Mouse (Mus musculus) CH12.LX (cell line): ENCODE measurements around the gene Chpf. TPM values are rescaled to one million over a fixed set of nuclear protein-coding genes. Genes with fewer than 3 reads are reported as not detected.

Experiments
- DNase-seq: peaks from one replicate; pipeline ENCODE4 v3.0.0-alpha.2; 2013; ENCODE audit errors: extremely low read depth
- H3K27ac ChIP-seq: 2 replicates; pipeline ENCODE4 v1.5.1; 2012; ENCODE audit warnings: low read depth, mild to moderate bottlenecking, control low read depth, moderate library complexity; ENCODE audit not compliant: insufficient read depth
- H3K27me3 ChIP-seq: replicated peaks from 2 replicates; pipeline ENCODE3; 2012; ENCODE audit warnings: inconsistent platforms
- H3K36me3 ChIP-seq, 2 experiments: replicated peaks in 1 of 2; 2 replicates each; pipeline versions ENCODE3 to v1.6.1; 2012; ENCODE audit warnings: inconsistent platforms in 1 of 2, low read length in 1 of 2, mild to moderate bottlenecking in 1 of 2, mixed read lengths in 1 of 2, moderate library complexity in 1 of 2; ENCODE audit not compliant: control insufficient read depth in 1 of 2, insufficient read depth in 1 of 2
- H3K4me1 ChIP-seq, 2 experiments: 2 replicates each; pipeline ENCODE4 v1.6.1; 2012; ENCODE audit warnings: inconsistent platforms in 1 of 2, moderate library complexity in 1 of 2; ENCODE audit not compliant: insufficient read depth in 2 of 2, control insufficient read depth in 1 of 2
- H3K4me2 ChIP-seq: 2 replicates; pipeline ENCODE4 v1.6.1; 2012; ENCODE audit warnings: low read depth, mild to moderate bottlenecking, control low read depth; ENCODE audit not compliant: poor library complexity, insufficient read depth, severe bottlenecking
- H3K4me3 ChIP-seq, 3 experiments: fragments of 150-350 bp in 1 of 3; sonication (generic) in 1 of 3; replicated peaks in 1 of 3; 2 replicates each; pipeline versions ENCODE3 to v1.5.1; 2011 to 2012; ENCODE audit warnings: low read depth in 2 of 3, low read length in 2 of 3, mild to moderate bottlenecking in 2 of 3, moderate library complexity in 2 of 3, control low read depth in 1 of 3, improper control_type of control experiment in 1 of 3, inconsistent platforms in 1 of 3, mixed read lengths in 1 of 3; ENCODE audit not compliant: poor library complexity in 1 of 3
- H3K79me2 ChIP-seq: replicated peaks from 2 replicates; pipeline ENCODE4 v1.6.1; 2012; ENCODE audit warnings: mild to moderate bottlenecking, moderate library complexity; ENCODE audit not compliant: control insufficient read depth, poor library complexity, insufficient read depth, severe bottlenecking; ENCODE audit errors: extremely low read depth
- H3K9ac ChIP-seq: 2 replicates; pipeline ENCODE4 v1.6.1; 2012; ENCODE audit warnings: low read depth, mild to moderate bottlenecking, control low read depth, moderate library complexity; ENCODE audit not compliant: insufficient read depth
- H3K9me3 ChIP-seq: replicated peaks from 2 replicates; pipeline ENCODE3; 2012; ENCODE audit warnings: low read length, inconsistent platforms, mixed read lengths
- BHLHE40 ChIP-seq: IDR thresholded peaks from 2 replicates; pipeline ENCODE4 v1.6.1; 2011; ENCODE audit warnings: mild to moderate bottlenecking, low read depth, low read length, improper control_type of control experiment
- CHD1 ChIP-seq: IDR thresholded peaks from 2 replicates; pipeline ENCODE4 v1.6.1; 2012; ENCODE audit warnings: low read depth, low read length, improper control_type of control experiment, inconsistent platforms
- CHD2 ChIP-seq: IDR thresholded peaks from 2 replicates; pipeline ENCODE4 v1.6.1; 2011; ENCODE audit warnings: low read length, improper control_type of control experiment
- CTCF ChIP-seq, 2 experiments: IDR thresholded peaks in 1 of 2; conservative IDR thresholded peaks in 1 of 2; 2 replicates each; pipeline ENCODE4 v1.5.1; 2011 to 2012; ENCODE audit warnings: low read depth in 2 of 2, low read length in 2 of 2, improper control_type of control experiment in 1 of 2, inconsistent platforms in 1 of 2, mild to moderate bottlenecking in 1 of 2, moderate library complexity in 1 of 2
- E2F4 ChIP-seq: IDR thresholded peaks from 2 replicates; pipeline ENCODE4 v1.6.1; 2011; ENCODE audit warnings: low read depth, low read length, improper control_type of control experiment; ENCODE audit not compliant: insufficient replicate concordance
- ELF1 ChIP-seq: IDR thresholded peaks from 2 replicates; pipeline ENCODE4 v1.6.1; 2014; ENCODE audit warnings: low read depth, mild to moderate bottlenecking, inconsistent platforms, low read length, improper control_type of control experiment
- ETS1 ChIP-seq: conservative IDR thresholded peaks from 2 replicates; pipeline ENCODE4 v1.6.1; 2012; ENCODE audit warnings: low read depth, mild to moderate bottlenecking, inconsistent platforms, low read length, improper control_type of control experiment, moderate library complexity
- GABPA ChIP-seq: IDR thresholded peaks from 2 replicates; pipeline ENCODE4 v1.6.1; 2012; ENCODE audit warnings: low read depth, low read length, improper control_type of control experiment, inconsistent platforms; ENCODE audit not compliant: insufficient replicate concordance
- IRF4 ChIP-seq: IDR thresholded peaks from 2 replicates; pipeline ENCODE4 v1.6.1; 2014; ENCODE audit warnings: low read depth, mild to moderate bottlenecking, inconsistent platforms, low read length, improper control_type of control experiment
- JUN ChIP-seq: IDR thresholded peaks from 2 replicates; pipeline ENCODE4 v1.6.1; 2011; ENCODE audit warnings: low read depth, mild to moderate bottlenecking, low read length, improper control_type of control experiment, moderate library complexity; ENCODE audit not compliant: insufficient read depth
- JUND ChIP-seq: conservative IDR thresholded peaks from 2 replicates; pipeline ENCODE4 v1.6.1; 2011; ENCODE audit warnings: low read depth, low read length, improper control_type of control experiment
- KAT2A ChIP-seq: IDR thresholded peaks from 2 replicates; pipeline ENCODE4 v1.6.1; 2012; ENCODE audit warnings: low read length, improper control_type of control experiment, inconsistent platforms; ENCODE audit not compliant: insufficient replicate concordance
- MAFK ChIP-seq: IDR thresholded peaks from 2 replicates; pipeline ENCODE4 v1.6.1; 2011; ENCODE audit warnings: low read length, improper control_type of control experiment; ENCODE audit not compliant: insufficient replicate concordance
- MAZ ChIP-seq: IDR thresholded peaks from 2 replicates; pipeline ENCODE4 v1.6.1; 2012; ENCODE audit warnings: low read depth, mild to moderate bottlenecking, inconsistent platforms, low read length, improper control_type of control experiment, moderate library complexity
- MEF2A ChIP-seq: IDR thresholded peaks from 2 replicates; pipeline ENCODE4 v1.6.1; 2014; ENCODE audit warnings: low read depth, mild to moderate bottlenecking, inconsistent platforms, low read length, improper control_type of control experiment, borderline replicate concordance
- MXI1 ChIP-seq: IDR thresholded peaks from 2 replicates; pipeline ENCODE4 v1.6.1; 2011; ENCODE audit warnings: mild to moderate bottlenecking, low read depth, low read length, improper control_type of control experiment
- MYC ChIP-seq: IDR thresholded peaks from 2 replicates; pipeline ENCODE4 v1.6.1; 2011; ENCODE audit warnings: low read depth, mild to moderate bottlenecking, improper control_type of control experiment, low read length
- NELFE ChIP-seq: IDR thresholded peaks from 2 replicates; pipeline ENCODE4 v1.6.1; 2011; ENCODE audit warnings: low read depth, low read length, improper control_type of control experiment
- NRF1 ChIP-seq: IDR thresholded peaks from 2 replicates; pipeline ENCODE4 v1.6.1; 2014; ENCODE audit warnings: low read depth, mild to moderate bottlenecking, inconsistent platforms, low read length, improper control_type of control experiment, moderate library complexity
- PAX5 ChIP-seq: IDR thresholded peaks from 2 replicates; pipeline ENCODE4 v1.6.1; 2012; ENCODE audit warnings: low read length, inconsistent platforms, mixed read lengths
- POLR2A ChIP-seq: IDR thresholded peaks from 2 replicates; pipeline ENCODE4 v1.6.1; 2011; ENCODE audit warnings: low read depth, mild to moderate bottlenecking, improper control_type of control experiment, low read length
- SIN3A ChIP-seq: IDR thresholded peaks from 2 replicates; pipeline ENCODE4 v1.6.1; 2012; ENCODE audit warnings: low read length, improper control_type of control experiment, inconsistent platforms
- SMC3 ChIP-seq: IDR thresholded peaks from 2 replicates; pipeline ENCODE4 v1.6.1; 2011; ENCODE audit warnings: low read depth, low read length, improper control_type of control experiment
- TBP ChIP-seq: conservative IDR thresholded peaks from 2 replicates; pipeline ENCODE4 v1.6.1; 2011; ENCODE audit warnings: low read depth, low read length, improper control_type of control experiment
- TCF12 ChIP-seq: IDR thresholded peaks from 2 replicates; pipeline ENCODE4 v1.6.1; 2014; ENCODE audit warnings: low read depth, mild to moderate bottlenecking, inconsistent platforms, low read length, improper control_type of control experiment
- UBTF ChIP-seq: IDR thresholded peaks from 2 replicates; pipeline ENCODE4 v1.6.1; 2012; ENCODE audit warnings: low read depth, mild to moderate bottlenecking, inconsistent platforms, low read length, improper control_type of control experiment, moderate library complexity
- USF1 ChIP-seq: IDR thresholded peaks from 2 replicates; pipeline ENCODE4 v1.6.1; 2014; ENCODE audit warnings: low read depth, mild to moderate bottlenecking, inconsistent platforms, low read length, improper control_type of control experiment
- ZC3H11A ChIP-seq: IDR thresholded peaks from 2 replicates; pipeline ENCODE4 v1.6.1; 2012; ENCODE audit warnings: low read depth, mild to moderate bottlenecking, inconsistent platforms, low read length, improper control_type of control experiment
- ZKSCAN1 ChIP-seq: IDR thresholded peaks from 2 replicates; pipeline ENCODE4 v1.6.1; 2012; ENCODE audit warnings: low read depth, inconsistent platforms, low read length, improper control_type of control experiment, borderline replicate concordance
- ZMIZ1 ChIP-seq: IDR thresholded peaks from 2 replicates; pipeline ENCODE4 v1.6.1; 2012; ENCODE audit warnings: low read depth, mild to moderate bottlenecking, inconsistent platforms, low read length, improper control_type of control experiment
- ZNF384 ChIP-seq: IDR thresholded peaks from 2 replicates; pipeline ENCODE4 v1.6.1; 2012; ENCODE audit warnings: low read depth, low read length, improper control_type of control experiment, inconsistent platforms
- dilution Hi-C: fragments of 300-500 bp; cut with MboI; formaldehyde crosslinking; loops from 2 replicates; pipeline ENCODE4 v1.14.3; 2020; ENCODE audit warnings: low sequenced_read_pairs; ENCODE audit not compliant: extremely low pct_unique_long_range_greater_than_20kb, extremely low pct_ligation_motif_present
- in situ Hi-C: fragments of 300-500 bp; cut with MboI; formaldehyde crosslinking; loops from 3 replicates; pipeline ENCODE4 v1.14.3; 2019; ENCODE audit warnings: low sequenced_read_pairs, low pct_ligation_motif_present, low pct_unique_long_range_greater_than_20kb, mixed read lengths
- polyA plus RNA-seq: library from polyadenylated mRNA; unstranded; fragments of >175 nt; gene quantifications from 2 replicates; pipeline ENCODE4 v1.2.1, GENCODE M21; 2012; ENCODE audit warnings: low read depth; ENCODE audit not compliant: insufficient read length
- total RNA-seq, 2 experiments: library from RNA; depleted of rRNA; stranded (reverse); fragments of 300-350 nt in 1 of 2; fragments of >200 nt in 1 of 2; gene quantifications; 2 replicates each; pipeline ENCODE4 v1.2.3; 2012 to 2014

Chpf gene
- total and polyA plus RNA-seq, 3 experiments = 14.6 to 30.4 (median 20.6) TPM

DNA sequence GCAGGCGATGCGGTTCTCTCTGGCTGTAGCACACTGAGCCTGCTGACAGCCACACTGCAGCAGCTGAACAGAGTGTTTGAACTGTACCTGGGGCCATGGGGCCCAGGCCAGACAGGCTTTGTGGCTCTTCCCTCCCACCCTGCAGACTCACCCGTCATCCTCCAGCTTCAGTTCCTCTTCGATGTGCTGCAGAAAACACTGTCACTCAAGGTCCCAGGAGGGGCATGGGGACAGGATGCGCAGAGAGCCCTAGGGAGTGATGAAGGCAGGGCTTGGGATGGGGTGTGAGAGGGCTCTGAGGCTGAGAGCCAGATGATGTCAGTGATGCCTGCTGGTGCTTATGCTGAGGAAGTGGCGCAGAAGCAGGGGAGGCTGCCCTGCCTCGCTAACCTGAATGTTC, 45.6 kb upstream of the Chpf start (continued):
- TF ChIP-seq ZNF384 (no peak), NELFE (no peak), MYC (0 out of 2 replicates have a peak, but pooled peaks have one; percentile 22), SMC3 (no peak), UBTF (no peak), JUND (no peak), JUN (no peak), IRF4 (peak; percentile 69), MEF2A (no peak; the same call in 1 of the 2 replicates), PAX5 (no peak), CHD1 (no peak), SIN3A (peak; percentile 60; the same call in 1 of the 2 replicates), E2F4 (no peak), ELF1 (peak; percentile 31; the same call in 1 of the 2 replicates), TCF12 (no peak), GABPA (no peak), CTCF (conservative IDR thresholded peaks at IDR 0.05 in 1 of 2, IDR thresholded peaks at IDR 0.05 in 1 of 2; ENCODE audit: low read depth in 2 of 2, low read length in 2 of 2) (no peak), MXI1 (no peak), NRF1 (peak; percentile 36; the same call in 1 of the 2 replicates), ZC3H11A (no peak)

GRCm38 (mm10) chr1:75521321-75522031, 42.4 kb upstream of the Chpf start, which contains the start of gene Stk11ip:
Gene Stk11ip (plus strand): TSS chr1:75521529.
- peak; percentile 96 for DNase-seq
- no peaks in the 10 kb centered on the region for H3K27me3 ChIP-seq
- in situ Hi-C loops = no loop called here
- H3K9me3 ChIP-seq = no peaks in the 10 kb centered on the region
- H3K4me1 ChIP-seq = peaks cover 12 to 39% of the 10 kb centered on the region in 2 experiments
- H3K27ac ChIP-seq = no peak within 1 kb of the TSS; the same call in 1 of the 2 replicates
- H3K4me2 ChIP-seq = peak within 1 kb of the TSS; percentile 90
- peaks cover 12 to 13% of the 10 kb centered on the region in 2 experiments for H3K36me3 ChIP-seq
- dilution Hi-C loops = no loop called here
- H3K9ac ChIP-seq = peak within 1 kb of the TSS; percentile 53
- no peaks in the 10 kb centered on the region for H3K79me2 ChIP-seq
- peak within 1 kb of the TSS; percentile 61 to 90 (median 63) for H3K4me3 ChIP-seq
- TF ChIP-seq ZNF384 = no peak
- TF ChIP-seq ETS1 = peak; percentile 6; the same call in 1 of the 2 replicates
- TF ChIP-seq E2F4 = 0 out of 2 replicates have a peak, but pooled peaks have one; percentile 71
- TF ChIP-seq CHD1 = no peak
- TF ChIP-seq MAZ = 0 out of 2 replicates have a peak, but pooled peaks have one; percentile 44
- TF ChIP-seq ELF1 = peak; percentile 93
- TF ChIP-seq CHD2 = 0 out of 2 replicates have a peak, but pooled peaks have one; percentile 13
- TF ChIP-seq GABPA = no peak; the same call in 1 of the 2 replicates
- TF ChIP-seq KAT2A = peak; percentile 77; the same call in 1 of the 2 replicates
- no peak for TF ChIP-seq JUND
- TF ChIP-seq POLR2A = peak; percentile 97
- peak; percentile 51; the same call in 1 of the 2 replicates for TF ChIP-seq IRF4
- peak; percentile 74; the same call in 1 of the 2 replicates for TF ChIP-seq TBP
- peak; percentile 58 for TF ChIP-seq USF1
- no peak for TF ChIP-seq MEF2A
- no peak for TF ChIP-seq CTCF (conservative IDR thresholded peaks at IDR 0.05 in 1 of 2, IDR thresholded peaks at IDR 0.05 in 1 of 2; ENCODE audit: low read depth in 2 of 2, low read length in 2 of 2)
- peak; percentile 87 for TF ChIP-seq TCF12
- peak; percentile 55 for TF ChIP-seq ZMIZ1
- peak; percentile 90 for TF ChIP-seq NELFE
- no peak for TF ChIP-seq ZKSCAN1
- no peak for TF ChIP-seq UBTF
- TF ChIP-seq MAFK = no peak
- no peak for TF ChIP-seq PAX5
- 0 out of 2 replicates have a peak, but pooled peaks have one; percentile 60 for TF ChIP-seq MYC
- peak; percentile 28; the same call in 1 of the 2 replicates for TF ChIP-seq BHLHE40
- no peak for TF ChIP-seq NRF1
- no peak for TF ChIP-seq ZC3H11A
- TF ChIP-seq MXI1 = peak; percentile 98
